Mouse (Mus musculus): ENCODE results near the gene Olfr1436.

GRCm38 (mm10) chr19:12325001-12325400 is 26.1 kb upstream of the Olfr1436 start, which contains the start of gene Olfr1437:
- no peak for TF ChIP-seq CTCF (IDR thresholded peaks at IDR 0.05)
- TF ChIP-seq EP300 (IDR thresholded peaks at IDR 0.05) = no peak

Measured in lung, postnatal 0 days (tissue).